Mouse (Mus musculus): ENCODE measurements around the gene Loxl4.

DNA sequence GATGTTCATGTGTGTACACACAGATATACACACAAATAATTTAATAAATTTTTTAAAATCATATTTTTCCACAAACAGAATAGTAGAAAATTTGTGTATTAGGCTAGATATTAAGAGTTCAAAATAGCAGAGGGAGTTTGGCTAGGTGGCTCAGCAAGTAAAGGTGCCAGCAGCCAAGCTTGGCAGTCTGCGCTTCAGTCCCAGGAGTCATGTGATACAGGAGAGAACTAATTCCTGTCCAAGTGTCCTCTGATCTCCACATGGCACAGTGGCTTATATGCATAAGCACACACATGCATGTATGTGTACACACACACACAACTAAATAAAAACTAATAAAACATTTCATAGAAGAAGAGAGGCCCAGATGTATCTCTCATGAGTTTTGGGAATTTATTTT lies 50.6 kb downstream of the Loxl4 start:
- TF ChIP-seq POLR2A (IDR thresholded peaks at IDR 0.05; ENCODE audit: low read depth, low read length), result no peak
- no peak for TF ChIP-seq CTCF (IDR thresholded peaks at IDR 0.05; ENCODE audit: extremely low read depth, insufficient read length, insufficient replicate concordance, low read depth, low read length)
